Mouse (Mus musculus) natural killer cell, adult 2 months (primary cell): ENCODE data around the gene Psmd11.
"Not testable (repeated sequence)": the region's sequence is repeated elsewhere in the genome, so short reads cannot be mapped to it uniquely, and the experiment has no call there.

Source experiments
- DNase-seq, 2 experiments: peaks; one replicate each; pipeline ENCODE4 v3.0.0; 2022; ENCODE audit warnings: low spot score in 2 of 2

Gene Psmd11

GRCm38 (mm10) chr11:80429009-80429475, 627 bp downstream of the Psmd11 start:
- peak; percentile 16 to 24 for DNase-seq

- DNase-seq, result no peak
These were observed 1.2 kb downstream of the Psmd11 start for GRCm38 (mm10) chr11:80429500-80430166.

GRCm38 (mm10) chr11:80430366-80430910, 2.0 kb downstream of the Psmd11 start:
- no peak for DNase-seq

GRCm38 (mm10) chr11:80446916-80447315, 18.5 kb downstream of the Psmd11 start:
- DNase-seq, result no peak

- no peak for DNase-seq
These were observed 21.4 kb downstream of the Psmd11 start for GRCm38 (mm10) chr11:80449859-80450258.

- DNase-seq, result no peak
These were observed 23.8 kb downstream of the Psmd11 start for GRCm38 (mm10) chr11:80452242-80452641.

GRCm38 (mm10) chr11:80453198-80453597, 24.8 kb downstream of the Psmd11 start:
- DNase-seq, result no peak

GRCm38 (mm10) chr11:80463605-80464130, 35.3 kb downstream of the Psmd11 start:
- not testable (repeated sequence) for DNase-seq

GRCm38 (mm10) chr11:80471836-80472605, 43.6 kb downstream of the Psmd11 start:
- no peak for DNase-seq

GRCm38 (mm10) chr11:80474175-80474691, 45.8 kb downstream of the Psmd11 start:
- DNase-seq, result peak in 1 of 2 experiments; percentile 18

GRCm38 (mm10) chr11:80474846-80475245, 46.4 kb downstream of the Psmd11 start:
- DNase-seq, result no peak

- no peak for DNase-seq
These were observed 47.1 kb downstream of the Psmd11 start for GRCm38 (mm10) chr11:80475544-80475943.

GRCm38 (mm10) chr11:80476222-80477189, 48.1 kb downstream of the Psmd11 start, which contains the start of gene Cdk5r1:
TSS of gene Cdk5r1 (plus strand) at chr11:80477023.
- DNase-seq, result peak; percentile 65 to 88

- DNase-seq, result peak in 1 of 2 experiments; percentile 21
These were observed 49.2 kb downstream of the Psmd11 start for GRCm38 (mm10) chr11:80477341-80478199.

- DNase-seq, result no peak
These were observed 50.4 kb downstream of the Psmd11 start for GRCm38 (mm10) chr11:80478694-80479412.

- DNase-seq, result no peak
These were observed 51.0 kb downstream of the Psmd11 start for GRCm38 (mm10) chr11:80479425-80479824.

- DNase-seq, result no peak
These were observed 51.8 kb downstream of the Psmd11 start for GRCm38 (mm10) chr11:80479906-80480866.

GRCm38 (mm10) chr11:80481409-80482050, 53.1 kb downstream of the Psmd11 start:
- DNase-seq, result no peak
